Mouse (Mus musculus): ENCODE results near the gene Celf2. TPM values are rescaled to one million over a fixed set of nuclear protein-coding genes. Genes with fewer than 3 reads are reported as not detected.
"Not testable (repeated sequence)": the region's sequence is repeated elsewhere in the genome, so short reads cannot be mapped to it uniquely, and the experiment has no call there.

The Celf2 gene
- polyA plus RNA-seq (2015; fragmentation: Nextera tagmentation; extraction: Ambion mirVana) = 12.1 and 13.9 TPM in 2 replicates

GRCm38 (mm10) chr2:7509463-7509862 lies at the start of gene Celf2:
Gene Celf2, minus strand, starts transcription at chr2:7509563.
- not testable (repeated sequence) for DNase-seq (ENCODE audit: low spot score); H3K4me2 ChIP-seq (ENCODE audit: low read length)

GRCm38 (mm10) chr2:7555144-7555892 lies 46.0 kb upstream of the Celf2 start:
- no peak overlapping the region for H3K4me3 ChIP-seq (replicated peaks; ENCODE audit: low read depth, low read length)
- H3K36me3 ChIP-seq (ENCODE audit: insufficient read depth, low read length) = no peaks in the 10 kb centered on the region
- H3K9me3 ChIP-seq (replicated peaks; ENCODE audit: low read length) = no peaks in the 10 kb centered on the region
- 83% methylated on average over 4 of the region's 4 CpGs for WGBS
- no peak overlapping the region for H3K4me2 ChIP-seq (ENCODE audit: low read length)
- no peaks in the 10 kb centered on the region for H3K4me1 ChIP-seq (replicated peaks; ENCODE audit: insufficient read depth, low read length)
- H3K9ac ChIP-seq (ENCODE audit: low read depth, low read length) = no peak overlapping the region
- H3K27me3 ChIP-seq (ENCODE audit: insufficient read depth, low read length) = no peaks in the 10 kb centered on the region
- DNase-seq (ENCODE audit: low spot score) (no peak), ATAC-seq (replicated peaks; ENCODE audit: low FRiP score, low read depth) (no peak)
- TF ChIP-seq CTCF (IDR thresholded peaks at IDR 0.05; ENCODE audit: low read depth) = no peak
- no peak overlapping the region for H3K27ac ChIP-seq

More at GRCm38 (mm10) chr2:7509463-7509862, at the start of gene Celf2:
- not testable (repeated sequence) for H3K4me1 ChIP-seq (replicated peaks; ENCODE audit: insufficient read depth, low read length); ATAC-seq (replicated peaks; ENCODE audit: low FRiP score, low read depth); H3K9ac ChIP-seq (ENCODE audit: low read depth, low read length); H3K27me3 ChIP-seq (ENCODE audit: insufficient read depth, low read length); H3K36me3 ChIP-seq (ENCODE audit: insufficient read depth, low read length); H3K9me3 ChIP-seq (replicated peaks; ENCODE audit: low read length); H3K4me3 ChIP-seq (replicated peaks; ENCODE audit: low read depth, low read length); H3K27ac ChIP-seq
- 91% methylated on average over 9 of the region's 9 CpGs for WGBS

- Histone ChIP-seq H3K36me3 (ENCODE audit: insufficient read depth, low read length) (no peaks in the 10 kb centered on the region), H3K9me3 (replicated peaks; ENCODE audit: low read length) (no peaks in the 10 kb centered on the region), H3K9ac (ENCODE audit: low read depth, low read length) (no peak overlapping the region), H3K4me3 (replicated peaks; ENCODE audit: low read depth, low read length) (no peak overlapping the region), H3K27me3 (ENCODE audit: insufficient read depth, low read length) (no peaks in the 10 kb centered on the region), H3K4me1 (replicated peaks; ENCODE audit: insufficient read depth, low read length) (no peaks in the 10 kb centered on the region), H3K4me2 (ENCODE audit: low read length) (no peak overlapping the region), H3K27ac (no peak overlapping the region)
- ATAC-seq (replicated peaks; ENCODE audit: low FRiP score, low read depth) (no peak), DNase-seq (ENCODE audit: low spot score) (no peak)
- WGBS = 76% methylated on average over 1 of the region's 1 CpGs
- no peak for TF ChIP-seq CTCF (IDR thresholded peaks at IDR 0.05; ENCODE audit: low read depth)
Observed at GRCm38 (mm10) chr2:7554601-7555000, 45.2 kb upstream of the Celf2 start.

- Histone ChIP-seq H3K27ac (no peak overlapping the region), H3K4me2 (ENCODE audit: low read length) (no peak overlapping the region), H3K27me3 (ENCODE audit: insufficient read depth, low read length) (no peaks in the 10 kb centered on the region), H3K9me3 (replicated peaks; ENCODE audit: low read length) (no peaks in the 10 kb centered on the region), H3K9ac (ENCODE audit: low read depth, low read length) (no peak overlapping the region), H3K36me3 (ENCODE audit: insufficient read depth, low read length) (no peaks in the 10 kb centered on the region), H3K4me1 (replicated peaks; ENCODE audit: insufficient read depth, low read length) (no peaks in the 10 kb centered on the region), H3K4me3 (replicated peaks; ENCODE audit: low read depth, low read length) (no peak overlapping the region)
- TF ChIP-seq CTCF (IDR thresholded peaks at IDR 0.05; ENCODE audit: low read depth) = no peak
- WGBS = 51% methylated on average over 3 of the region's 3 CpGs
- ATAC-seq (replicated peaks; ENCODE audit: low FRiP score, low read depth) (peak; percentile 87), DNase-seq (ENCODE audit: low spot score) (peak; percentile 25)
Observed at GRCm38 (mm10) chr2:7552887-7553286, 43.5 kb upstream of the Celf2 start.

GRCm38 (mm10) chr2:7548886-7549285 lies 39.5 kb upstream of the Celf2 start:
- H3K4me2 ChIP-seq (ENCODE audit: low read length) = no peak overlapping the region
- no peak for ATAC-seq (replicated peaks; ENCODE audit: low FRiP score, low read depth)

GRCm38 (mm10) chr2:7534615-7535204 lies 25.3 kb upstream of the Celf2 start:
- Histone ChIP-seq H3K4me2 (ENCODE audit: low read length) (no peak overlapping the region), H3K9ac (ENCODE audit: low read depth, low read length) (no peak overlapping the region), H3K27ac (no peak overlapping the region), H3K27me3 (ENCODE audit: insufficient read depth, low read length) (no peaks in the 10 kb centered on the region), H3K4me3 (replicated peaks; ENCODE audit: low read depth, low read length) (no peak overlapping the region), H3K4me1 (replicated peaks; ENCODE audit: insufficient read depth, low read length) (no peaks in the 10 kb centered on the region), H3K9me3 (replicated peaks; ENCODE audit: low read length) (no peaks in the 10 kb centered on the region), H3K36me3 (ENCODE audit: insufficient read depth, low read length) (no peaks in the 10 kb centered on the region)
- TF ChIP-seq CTCF (IDR thresholded peaks at IDR 0.05; ENCODE audit: low read depth) = no peak
- ATAC-seq (replicated peaks; ENCODE audit: low FRiP score, low read depth) = no peak
- 93% methylated on average over 5 of the region's 5 CpGs for WGBS
- no peak for DNase-seq (ENCODE audit: low spot score)

More at GRCm38 (mm10) chr2:7548886-7549285, 39.5 kb upstream of the Celf2 start:
- TF ChIP-seq CTCF (IDR thresholded peaks at IDR 0.05; ENCODE audit: low read depth) = no peak
- no peak for DNase-seq (ENCODE audit: low spot score)
- Histone ChIP-seq H3K9ac (ENCODE audit: low read depth, low read length) (no peak overlapping the region), H3K4me3 (replicated peaks; ENCODE audit: low read depth, low read length) (no peak overlapping the region), H3K9me3 (replicated peaks; ENCODE audit: low read length) (no peaks in the 10 kb centered on the region), H3K27me3 (ENCODE audit: insufficient read depth, low read length) (no peaks in the 10 kb centered on the region), H3K27ac (no peak overlapping the region), H3K36me3 (ENCODE audit: insufficient read depth, low read length) (no peaks in the 10 kb centered on the region), H3K4me1 (replicated peaks; ENCODE audit: insufficient read depth, low read length) (no peaks in the 10 kb centered on the region)
- WGBS = 73% methylated on average over 4 of the region's 4 CpGs

Data from kidney, postnatal 0 days (tissue).